Mouse (Mus musculus) adrenal gland, adult 18-20 months (tissue): ENCODE results near the gene Gprasp2. TPM values are rescaled to one million over a fixed set of nuclear protein-coding genes. Genes with fewer than 3 reads are reported as not detected.
A peak's percentile ranks its signal among the peaks of the same experiment; 100 is the strongest.
"Not testable (repeated sequence)": the region's sequence is repeated elsewhere in the genome, so short reads cannot be mapped to it uniquely, and the experiment has no call there.

Experiments used
- DNase-seq, 2 experiments: peaks; one replicate each; pipeline ENCODE4 v3.0.0; 2021 to 2022; ENCODE audit warnings: low spot score in 2 of 2
- long read RNA-seq, 2 experiments: library from polyadenylated mRNA; stranded (forward); transcript quantifications; one replicate each; pipeline ENCODE4 v2.0.0; 2021
- total RNA-seq, 2 experiments: library from RNA; stranded (reverse); gene quantifications; 1 replicate in 1 of 2; 2 replicates in 1 of 2; pipeline ENCODE4 v1.2.3; 2021

The Gprasp2 gene
- total RNA-seq: 10 to 100 TPM; 37.6 to 41.5 TPM
- long read RNA-seq, experiment 1, transcript Gprasp2-204 (7 exons, 880 nt): major isoform, 6 of 36 reads
- long read RNA-seq, experiment 1, partial matches to known transcripts: 2 of 36 reads
- long read RNA-seq, experiment 1, other reads (novel, unspliced or antisense): 26 of 36 reads
- long read RNA-seq, experiment 2, transcript Gprasp2-204 (7 exons, 880 nt): major isoform, 5 of 47 reads
- long read RNA-seq, experiment 2, partial matches to known transcripts: 9 of 47 reads
- long read RNA-seq, experiment 2, other reads (novel, unspliced or antisense): 32 of 47 reads

DNA sequence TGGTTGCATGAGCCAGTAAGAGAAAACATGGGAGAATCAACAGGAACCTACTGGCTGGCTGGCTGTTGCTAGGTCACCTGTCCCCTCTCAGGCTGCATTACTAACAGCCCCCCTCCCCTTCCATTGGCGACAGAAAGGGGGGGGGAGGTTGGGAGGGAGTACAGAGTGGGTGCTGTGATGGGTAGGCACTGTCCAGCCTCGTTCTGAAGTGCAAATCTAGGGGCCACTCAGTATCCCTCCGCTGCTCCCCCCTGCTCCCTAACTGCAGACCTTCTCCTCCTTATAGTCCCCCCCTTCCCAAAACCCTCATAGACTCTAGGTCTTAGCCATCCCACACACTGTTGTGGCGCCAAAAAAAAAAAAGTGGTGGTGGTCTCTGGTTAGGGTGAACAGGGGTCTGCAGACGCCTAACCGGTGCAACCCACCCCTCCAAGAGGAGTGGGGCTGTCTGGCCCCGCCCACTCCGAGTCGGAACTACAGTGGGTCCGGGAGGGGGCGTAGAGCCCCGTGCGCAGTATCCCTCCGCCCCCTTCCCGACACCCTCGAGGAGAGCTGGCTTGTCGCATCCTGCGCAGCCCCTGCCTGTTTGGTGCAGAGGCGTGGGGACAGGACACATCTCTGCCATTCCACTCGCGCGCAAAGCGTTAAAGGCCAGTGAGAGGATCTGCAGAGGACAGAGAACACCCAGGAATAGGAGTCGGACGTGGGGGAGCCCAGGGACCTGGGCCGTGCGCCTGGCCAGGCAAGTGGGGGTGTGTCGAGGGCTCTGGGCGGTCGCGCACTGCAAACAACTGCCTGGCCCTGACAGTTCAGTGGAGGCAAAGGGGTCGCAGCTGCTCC is at the start of gene Gprasp2:
Gprasp2 (plus strand) TSS at position 514 of the 840 bp plus-strand sequence.
- DNase-seq: peak in 1 of 2 experiments; percentile 24

DNA sequence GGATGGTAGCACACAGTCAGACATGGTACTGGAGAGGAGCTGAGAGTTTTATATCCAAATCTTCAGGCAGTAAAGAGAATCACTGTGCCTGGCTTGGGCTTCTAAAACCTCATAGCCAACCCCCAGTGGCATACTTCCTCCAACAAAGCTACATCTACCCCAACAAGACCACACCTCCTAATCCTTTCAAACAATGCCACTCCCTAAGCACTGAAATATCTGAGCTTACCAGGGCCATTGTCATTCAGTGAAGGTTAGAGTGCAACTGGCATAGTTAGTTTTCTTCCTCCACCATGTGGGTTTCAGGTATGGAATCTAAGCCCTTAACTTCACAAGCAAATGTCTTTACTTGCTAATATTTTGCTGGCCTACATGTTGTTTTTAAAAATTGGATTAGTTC is 47.3 kb upstream of the Gprasp2 start:
- DNase-seq: no peak

DNA sequence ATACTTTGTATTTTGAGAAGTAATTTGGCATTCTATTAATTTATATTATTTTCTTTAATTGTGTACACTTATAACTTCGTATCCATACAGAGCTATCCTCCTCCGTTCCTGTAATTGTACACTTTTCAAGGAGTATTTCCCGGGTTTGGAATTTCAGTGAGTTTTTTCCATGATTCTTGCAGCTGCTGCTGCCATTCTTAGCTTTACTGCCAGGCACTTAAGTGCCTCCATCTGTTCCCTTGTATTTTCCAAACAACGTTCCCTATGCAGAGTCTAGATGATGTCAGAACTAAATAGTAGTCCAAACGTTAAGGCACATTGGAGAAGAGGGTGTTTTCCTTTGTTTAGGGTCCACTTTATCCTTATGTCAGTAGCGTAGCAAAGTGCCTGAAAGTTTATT is 46.5 kb upstream of the Gprasp2 start:
- DNase-seq: no peak

DNA sequence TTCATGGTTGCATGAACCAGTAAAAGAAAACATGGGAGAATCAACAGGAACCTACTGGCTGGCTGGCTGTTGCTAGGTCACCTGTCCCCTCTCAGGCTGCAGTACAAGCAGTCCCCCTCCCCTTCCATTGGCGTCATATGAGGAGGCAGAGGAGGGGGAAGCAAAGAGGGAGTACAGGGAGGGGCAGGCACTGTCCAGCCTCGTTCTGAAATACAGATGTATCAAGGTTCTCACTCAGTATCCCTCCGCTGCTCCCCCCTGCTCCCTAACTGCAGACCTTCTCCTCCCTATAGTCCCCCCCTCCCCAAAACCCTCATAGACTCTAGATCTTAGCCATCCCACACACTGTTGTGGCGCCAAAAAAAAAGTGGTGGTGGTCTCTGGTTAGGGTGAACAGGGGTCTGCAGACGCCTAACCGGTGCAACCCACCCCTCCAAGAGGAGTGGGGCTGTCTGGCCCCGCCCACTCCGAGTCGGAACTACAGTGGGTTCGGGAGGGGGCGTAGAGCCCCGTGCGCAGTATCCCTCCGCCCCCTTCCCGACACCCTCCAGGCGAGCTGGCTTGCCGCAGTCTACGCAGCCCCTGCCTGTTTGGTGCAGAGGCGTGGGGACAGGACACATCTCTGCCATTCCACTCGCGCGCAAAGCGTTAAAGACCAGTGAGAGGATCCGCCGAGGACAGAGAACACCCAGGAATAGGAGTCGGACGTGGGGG is 43.1 kb upstream of the Gprasp2 start:
- DNase-seq: peak; percentile 22 to 24

DNA sequence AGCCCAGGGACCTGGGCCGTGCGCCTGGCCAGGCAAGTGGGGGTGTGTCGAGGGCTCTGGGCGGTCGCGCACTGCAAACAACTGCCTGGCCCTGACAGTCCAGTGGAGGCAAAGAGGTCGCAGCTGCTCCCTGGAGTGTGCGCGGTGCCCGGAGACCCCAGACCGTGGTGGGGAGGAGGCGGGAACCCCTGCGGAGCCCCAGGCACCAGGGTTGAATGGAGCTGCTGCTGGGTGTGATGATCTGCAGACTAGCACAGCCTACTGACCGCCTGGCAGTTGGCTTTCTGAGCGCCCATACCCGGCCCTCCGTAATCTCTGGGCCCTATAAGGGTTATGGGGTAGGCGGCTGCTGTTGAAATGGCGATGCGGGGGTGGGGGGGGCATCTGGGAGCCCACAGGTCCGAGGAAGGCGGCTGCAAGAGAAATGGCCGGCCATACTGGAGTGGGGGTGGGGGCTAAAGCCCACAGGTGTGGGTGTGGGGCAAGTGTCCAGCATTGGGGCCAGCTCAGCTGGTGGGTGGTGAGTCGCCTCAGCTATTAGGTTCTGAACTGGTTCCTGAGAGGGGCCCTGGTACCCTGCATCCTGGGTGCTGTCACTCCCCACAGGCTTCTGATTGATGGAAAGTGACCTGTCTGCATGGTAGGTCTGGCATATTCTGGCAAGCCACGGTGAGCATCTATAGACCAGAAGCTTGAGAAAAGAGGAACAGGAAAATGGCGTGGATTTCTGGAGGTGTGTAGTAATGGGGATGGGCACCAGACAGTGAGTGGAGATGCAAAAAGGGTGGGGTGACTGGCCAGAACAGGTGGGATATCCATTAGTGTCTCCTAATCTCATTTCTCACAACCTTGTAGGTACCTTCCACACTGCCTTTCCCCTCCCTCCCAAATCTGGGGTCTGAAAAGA is 42.3 kb upstream of the Gprasp2 start:
- DNase-seq: not testable (repeated sequence)

DNA sequence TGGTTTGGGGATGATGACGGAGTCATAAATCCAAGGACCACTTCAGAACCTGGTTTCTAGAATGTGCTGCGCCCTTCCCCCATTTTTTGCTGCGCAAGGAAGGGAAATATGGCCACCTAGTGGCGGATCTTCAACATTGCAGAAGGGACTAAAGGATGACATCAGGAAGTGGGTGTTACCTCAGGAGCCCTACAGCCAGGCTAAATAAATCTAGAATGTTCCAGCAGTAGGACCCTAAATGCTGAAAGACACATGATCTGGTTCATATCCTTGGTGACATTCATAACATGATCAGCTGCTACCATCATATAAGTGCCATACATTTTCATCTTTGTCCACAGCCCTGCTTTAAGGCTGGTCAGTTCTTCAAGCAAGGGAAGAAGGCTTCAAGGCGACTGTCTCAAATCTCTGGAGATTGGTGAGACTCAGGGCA is 41.6 kb upstream of the Gprasp2 start, which contains the start of gene Bhlhb9:
Bhlhb9 (plus strand) TSS at position 383 of the 433 bp plus-strand sequence.
- peak in 1 of 2 experiments; percentile 33 for DNase-seq

DNA sequence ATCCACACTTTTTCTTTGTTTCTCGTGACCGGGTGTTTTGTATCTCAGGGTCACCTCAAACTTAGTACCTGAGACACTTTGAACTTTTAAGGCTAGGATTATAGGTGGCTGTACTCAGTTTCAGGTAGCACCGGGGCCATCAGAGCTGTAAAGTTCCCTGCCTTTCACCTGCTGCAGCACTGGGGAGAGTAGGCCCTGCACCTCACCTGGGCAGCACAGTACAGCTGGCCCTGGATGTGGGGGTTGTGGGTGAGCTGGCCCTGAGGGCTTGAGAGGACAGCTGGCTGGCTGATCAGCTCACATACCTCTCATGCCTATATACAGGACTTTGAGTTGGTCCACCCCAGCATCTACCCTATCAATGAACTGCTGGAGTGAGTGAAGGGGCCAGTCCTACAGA is 34.7 kb upstream of the Gprasp2 start:
- no peak for DNase-seq

DNA sequence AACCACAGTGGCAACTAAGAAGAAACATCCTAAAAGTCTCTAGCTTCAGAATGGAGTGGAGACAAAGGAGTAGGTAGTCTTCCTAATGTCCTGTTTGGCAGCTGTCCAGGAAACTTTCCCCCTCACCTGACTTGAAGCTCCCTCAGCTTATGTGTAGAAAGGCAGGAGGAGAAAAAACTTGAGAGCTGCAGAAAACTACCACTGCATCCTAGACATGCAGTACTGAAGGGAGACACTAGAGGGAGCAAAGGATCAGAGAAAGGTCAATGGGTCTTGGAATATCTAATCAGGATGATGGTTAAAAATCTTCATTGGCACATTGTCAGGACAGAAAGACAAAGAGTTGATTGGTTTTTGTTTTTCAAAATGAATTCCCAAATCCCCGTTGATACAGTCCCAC is 33.1 kb upstream of the Gprasp2 start:
- peak in 1 of 2 experiments; percentile 45 for DNase-seq

DNA sequence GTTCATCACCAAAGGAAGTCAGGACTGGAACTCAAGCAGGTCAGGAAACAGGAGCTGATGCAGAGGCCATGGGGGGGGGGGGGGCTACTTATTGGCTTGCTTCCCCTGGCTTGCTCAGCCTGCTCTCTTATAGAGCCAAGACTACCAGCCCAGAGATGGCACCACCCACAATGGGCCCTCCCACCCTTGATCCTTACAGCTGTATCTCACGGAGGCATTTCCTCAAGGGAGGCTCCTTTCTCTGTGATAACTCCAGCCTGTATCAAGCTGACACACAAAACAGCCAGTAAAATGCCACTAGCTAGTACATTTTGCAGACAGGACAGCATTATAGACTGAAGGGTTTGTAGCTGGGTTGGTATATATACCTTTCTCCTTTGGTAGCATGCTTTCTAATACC is 2.9 kb upstream of the Gprasp2 start:
- DNase-seq: not testable (repeated sequence)

DNA sequence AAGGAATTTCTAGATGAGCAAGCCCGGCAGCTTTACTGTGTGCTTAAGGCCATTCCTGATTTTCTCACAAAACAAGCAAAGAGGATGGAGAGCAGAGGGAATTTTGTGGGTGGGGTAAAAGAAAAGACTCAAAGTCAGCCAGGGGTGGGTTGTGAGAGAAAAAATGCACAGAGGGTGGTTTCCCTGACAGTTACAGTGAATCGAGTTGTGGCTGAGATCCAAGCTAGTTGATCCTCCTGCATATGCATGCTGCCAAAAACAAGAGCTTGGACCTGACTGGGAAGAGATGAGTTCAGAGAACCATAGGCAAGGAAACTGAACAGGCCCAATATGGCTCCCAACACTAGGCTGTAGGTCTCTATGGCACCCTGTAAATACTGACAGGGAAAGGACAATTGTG is 938 bp upstream of the Gprasp2 start:
- DNase-seq: no peak

DNA sequence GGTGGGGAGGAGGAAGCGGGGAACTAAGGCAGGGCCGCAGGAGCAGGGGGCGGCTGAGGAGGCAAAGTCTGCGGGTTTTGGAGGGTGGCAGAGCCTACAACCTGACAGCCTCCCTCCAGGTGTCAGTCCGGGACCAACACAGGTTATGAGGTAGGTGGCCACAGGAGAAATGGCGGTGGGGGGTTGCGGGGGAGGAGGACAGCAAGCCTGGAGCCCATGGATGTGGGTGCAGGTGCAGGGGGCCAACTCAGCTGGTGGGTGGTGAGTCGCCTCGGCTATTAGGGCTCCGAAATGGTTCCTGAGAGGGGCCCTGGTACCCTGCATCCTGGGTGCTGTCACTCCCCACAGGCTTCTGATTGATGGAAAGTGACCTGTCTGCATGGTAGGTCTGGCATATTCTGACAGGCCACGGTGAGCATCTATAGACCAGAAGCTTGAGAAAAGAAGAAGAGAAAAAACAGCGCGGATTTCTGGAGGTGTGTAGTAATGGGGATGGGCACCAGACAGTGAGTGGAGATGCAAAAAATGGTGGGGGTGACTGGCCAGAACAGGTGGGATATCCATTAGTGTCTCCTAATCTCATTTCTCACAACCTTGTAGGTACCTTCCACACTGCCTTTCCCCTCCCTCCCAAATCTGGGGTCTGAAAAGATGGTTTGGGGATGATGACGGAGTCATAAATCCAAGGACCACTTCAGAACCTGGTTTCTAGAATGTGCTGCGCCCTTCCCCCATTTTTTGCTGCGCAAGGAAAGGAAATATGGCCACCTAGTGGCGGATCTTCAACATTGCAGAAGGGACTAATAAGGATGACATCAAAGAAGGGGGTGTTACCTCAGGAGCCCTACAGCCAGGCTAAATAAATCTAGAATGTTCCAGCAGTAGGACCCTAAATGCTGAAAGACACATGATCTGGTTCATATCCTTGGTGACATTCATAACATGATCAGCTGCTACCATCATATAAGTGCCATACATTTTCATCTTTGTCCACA is 860 bp downstream of the Gprasp2 start:
- DNase-seq: not testable (repeated sequence)

DNA sequence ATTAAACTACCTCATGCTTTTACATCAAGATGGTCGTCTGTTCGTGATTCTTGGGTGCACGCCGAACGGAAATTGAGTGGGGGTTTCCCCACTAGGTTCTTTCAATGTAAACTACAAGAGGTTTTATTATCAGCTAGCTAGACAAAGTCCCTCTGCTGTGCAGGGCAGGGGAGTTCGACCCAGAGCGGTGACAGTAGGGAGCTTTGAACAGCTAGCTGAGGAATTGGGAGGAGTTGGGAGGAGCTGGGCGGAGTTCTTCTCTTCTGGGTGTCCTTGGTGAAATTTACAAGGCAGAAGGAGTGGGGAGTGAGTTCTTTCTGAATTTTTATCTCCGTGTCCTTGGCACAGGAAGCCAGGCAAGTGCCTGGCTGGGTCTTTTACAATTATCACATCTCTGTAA is 28.0 kb downstream of the Gprasp2 start:
- not testable (repeated sequence) for DNase-seq

DNA sequence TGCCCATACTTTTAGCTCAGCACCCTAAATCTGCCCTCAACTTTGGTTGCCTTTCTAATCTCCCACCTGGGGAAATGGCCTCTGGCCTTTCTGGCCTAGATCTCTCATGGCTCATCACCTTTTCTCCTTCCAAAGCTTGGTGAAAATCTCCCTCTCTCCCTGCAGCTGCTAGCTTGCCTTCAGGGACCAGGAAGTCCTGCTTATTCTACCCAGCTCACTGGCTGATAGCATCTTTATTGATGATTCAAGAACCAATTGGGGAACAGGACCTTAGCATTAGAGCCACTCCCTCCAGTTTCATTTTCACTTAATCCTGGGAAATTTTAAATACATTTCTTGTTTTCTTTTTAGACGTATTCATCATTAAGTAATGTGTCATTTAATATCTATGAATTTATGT is 37.8 kb downstream of the Gprasp2 start:
- no peak for DNase-seq

DNA sequence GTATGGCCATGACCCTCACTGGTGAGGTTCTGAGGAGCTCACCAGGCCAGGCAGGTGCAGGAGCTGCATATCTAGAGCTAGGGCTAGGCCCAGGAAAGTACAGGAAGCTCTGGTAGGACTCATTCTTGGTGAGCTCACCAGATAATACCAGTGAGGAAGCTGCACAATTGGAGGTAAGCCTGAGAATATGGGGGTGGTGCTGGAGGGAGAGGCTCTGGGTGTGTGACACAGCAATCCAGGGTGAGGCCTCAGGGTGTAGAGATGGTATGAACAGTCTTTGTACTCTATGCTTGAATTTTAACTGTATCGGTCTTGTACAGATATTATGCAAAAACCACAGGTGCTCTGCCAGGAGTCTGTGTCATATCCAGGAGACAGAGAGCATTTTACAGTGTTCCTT is 40.8 kb downstream of the Gprasp2 start:
- no peak for DNase-seq

DNA sequence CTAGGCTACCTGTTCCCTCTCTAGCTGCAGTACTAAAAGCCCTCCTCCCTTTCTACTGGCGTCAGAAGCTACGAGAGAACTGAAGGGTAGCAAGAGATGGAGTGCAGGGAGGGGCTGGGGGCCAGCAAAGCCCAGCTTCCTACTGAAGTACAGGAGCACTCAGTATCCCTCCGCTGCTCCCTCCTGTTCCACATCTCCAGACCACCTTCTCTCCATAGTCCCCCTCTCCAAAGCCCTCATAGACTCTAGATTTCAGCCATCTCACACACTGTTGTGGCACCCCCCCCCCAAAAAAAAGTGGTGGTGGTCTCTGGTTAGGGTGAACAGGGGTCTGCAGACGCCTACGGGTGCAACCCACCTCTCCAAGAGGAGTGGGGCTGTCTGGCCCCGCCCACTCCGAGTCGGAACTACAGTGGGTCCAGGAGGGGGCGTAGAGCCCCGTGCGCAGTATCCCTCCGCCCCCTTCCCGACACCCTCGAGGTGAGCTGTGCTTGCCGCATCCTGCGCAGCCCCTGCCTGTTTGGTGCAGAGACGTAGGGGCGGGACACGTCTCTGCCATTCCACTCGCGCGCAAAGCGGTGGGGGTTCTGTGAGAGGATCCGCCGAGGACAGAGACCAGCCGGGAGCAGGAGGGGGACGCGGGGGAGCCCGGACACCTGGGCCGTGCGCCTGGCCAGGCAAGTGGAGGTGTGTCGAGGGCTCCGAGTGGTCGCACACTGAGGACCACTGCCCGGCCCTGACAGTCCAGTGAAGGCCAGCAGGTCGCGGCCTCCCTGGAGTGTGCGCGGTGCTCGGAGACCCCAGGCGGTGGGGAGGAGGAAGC is 46.8 kb downstream of the Gprasp2 start:
- DNase-seq: peak; percentile 32 to 35

DNA sequence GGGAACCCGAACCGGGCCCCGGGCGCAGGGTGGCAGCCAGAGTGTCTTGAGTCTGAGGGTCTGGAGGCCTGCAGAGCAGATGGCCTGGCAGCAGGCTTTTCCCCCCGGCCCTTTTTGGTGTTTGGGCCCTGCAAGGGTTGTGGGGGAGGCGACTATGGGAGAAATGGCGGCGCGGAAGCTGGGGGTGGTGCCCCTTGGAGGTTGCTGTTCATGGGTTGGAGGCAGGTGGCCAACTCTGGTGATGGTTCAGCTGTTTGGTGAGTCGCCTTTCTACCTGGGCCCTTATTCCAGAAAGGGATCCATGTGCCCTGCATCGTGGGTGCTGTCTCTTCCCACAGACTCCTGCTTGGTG is 47.4 kb downstream of the Gprasp2 start:
- peak in 1 of 2 experiments; percentile 7 for DNase-seq
